Mouse (Mus musculus) midbrain, postnatal 0 days (tissue): Measurements from ENCODE around the gene Tex14. TPM values are rescaled to one million over a fixed set of nuclear protein-coding genes. Genes with fewer than 3 reads are reported as not detected.
"Not testable (repeated sequence)": the region's sequence is repeated elsewhere in the genome, so short reads cannot be mapped to it uniquely, and the experiment has no call there.

Experiments
- ATAC-seq: fragments of 200-750 bp; cut with Nextera tagmentation; 2 replicates; pipeline ENCODE4 v1.8.0; 2017; ENCODE audit warnings: moderate number of reproducible peaks, mild to moderate bottlenecking, moderate TSS enrichment, moderate library complexity; ENCODE audit not compliant: low FRiP score
- DNase-seq: peaks from one replicate; pipeline ENCODE4 v3.0.0-alpha.2; 2015; ENCODE audit warnings: low spot score
- H3K27ac ChIP-seq: fragments of 300-500 bp; sonication (generic); 2 replicates; pipeline ENCODE4 v1.5.1; 2014; ENCODE audit warnings: low read depth, mild to moderate bottlenecking, low read length, mixed read lengths
- H3K27me3 ChIP-seq: fragments of 300-500 bp; sonication (generic); 2 replicates; pipeline ENCODE4 v1.6.1; 2014; ENCODE audit warnings: low read length, control low read depth, mixed read lengths; ENCODE audit not compliant: insufficient read depth
- H3K36me3 ChIP-seq: fragments of 300-500 bp; sonication (generic); 2 replicates; pipeline ENCODE4 v1.6.1; 2014; ENCODE audit warnings: low read length, control low read depth, mixed read lengths; ENCODE audit not compliant: insufficient read depth
- H3K4me1 ChIP-seq: fragments of 300-500 bp; sonication (generic); 2 replicates; pipeline ENCODE4 v1.6.1; 2014; ENCODE audit warnings: mild to moderate bottlenecking, control low read depth, antibody characterized with exemption, low read length, mixed read lengths; ENCODE audit not compliant: insufficient read depth
- H3K4me2 ChIP-seq: fragments of 300-500 bp; sonication (generic); 2 replicates; pipeline ENCODE4 v1.6.1; 2014; ENCODE audit warnings: low read depth, mild to moderate bottlenecking, low read length, mixed read lengths; ENCODE audit not compliant: poor library complexity, severe bottlenecking
- H3K4me3 ChIP-seq: fragments of 300-500 bp; sonication (generic); 2 replicates; pipeline ENCODE4 v1.5.1; 2014; ENCODE audit warnings: low read depth, mild to moderate bottlenecking, low read length, moderate library complexity
- H3K9ac ChIP-seq: fragments of 300-500 bp; sonication (generic); replicated peaks from 2 replicates; pipeline ENCODE4 v1.6.1; 2014; ENCODE audit warnings: mild to moderate bottlenecking, low read length, moderate library complexity, mixed read lengths; ENCODE audit not compliant: poor library complexity, severe bottlenecking
- H3K9me3 ChIP-seq: fragments of 300-500 bp; sonication (generic); 2 replicates; pipeline ENCODE4 v1.6.1; 2016; ENCODE audit warnings: low read length, control low read depth
- CTCF ChIP-seq: IDR thresholded peaks from 2 replicates; pipeline ENCODE4 v1.5.1; 2016; ENCODE audit warnings: antibody characterized with exemption, mild to moderate bottlenecking
- WGBS: fragments of 180-500 bp; shearing (Covaris S2); extraction: QIAGEN DNeasy Blood & Tissue Kit; methylation state at CpG from one replicate; pipeline ENCODE4 v1.1.7; 2014; 5-methylcytosine and 5-hydroxymethylcytosine counted together
- polyA plus RNA-seq: library from polyadenylated mRNA; unstranded; fragments of >200 nt; fragmentation: Nextera tagmentation; extraction: Ambion mirVana; gene quantifications from 2 replicates; pipeline ENCODE4 v1.2.1, GENCODE M21; 2015
- total RNA-seq: library from RNA; depleted of rRNA; stranded (reverse); fragments of >200 nt; gene quantifications from 2 replicates; pipeline ENCODE4 v1.2.3, GENCODE M21; 2014

Gene Tex14
- total and polyA plus RNA-seq, 2 experiments from 2014 or later: 0.35 to 0.66 TPM

- DNase-seq (peak; percentile 97), ATAC-seq (peak; percentile 95)
- Histone ChIP-seq H3K27me3 (no peaks in the 10 kb centered on the region), H3K4me1 (peaks cover 3% of the 10 kb centered on the region; the same call in 1 of the 2 replicates), H3K36me3 (no peaks in the 10 kb centered on the region), H3K9me3 (no peaks in the 10 kb centered on the region), H3K27ac (peak overlapping the region; percentile 91), H3K9ac (peak overlapping the region; percentile 70), H3K4me3 (peak overlapping the region; percentile 58), H3K4me2 (peak overlapping the region; percentile 54)
- TF ChIP-seq CTCF: peak; percentile 28; the same call in 1 of the 2 replicates
- WGBS: 2% methylated on average over 49 of the region's 58 CpGs
These were observed 583 bp upstream of the Tex14 start for GRCm38 (mm10) chr11:87404111-87404853.

- not testable (repeated sequence) for ATAC-seq, H3K36me3 ChIP-seq, H3K27ac ChIP-seq, H3K4me2 ChIP-seq, H3K9me3 ChIP-seq, H3K4me1 ChIP-seq, H3K27me3 ChIP-seq, H3K4me3 ChIP-seq, H3K9ac ChIP-seq
- peak; percentile 57 for DNase-seq
- TF ChIP-seq CTCF: peak; percentile 64
- WGBS: 62% methylated on average over 3 of the region's 3 CpGs
These were observed 8.5 kb downstream of the Tex14 start for GRCm38 (mm10) chr11:87413412-87413811.

- WGBS: 63% methylated on average over 5 of the region's 5 CpGs
- no peaks in the 10 kb centered on the region for H3K9me3 ChIP-seq
- no peak for ATAC-seq
- H3K4me3 ChIP-seq: no peak overlapping the region
- TF ChIP-seq CTCF: no peak
- no peak overlapping the region for H3K4me2 ChIP-seq
- H3K27me3 ChIP-seq: no peaks in the 10 kb centered on the region
- no peaks in the 10 kb centered on the region for H3K36me3 ChIP-seq
- H3K9ac ChIP-seq: no peak overlapping the region
- H3K4me1 ChIP-seq: no peaks in the 10 kb centered on the region
- H3K27ac ChIP-seq: no peak overlapping the region
- DNase-seq: no peak
These were observed 11.3 kb downstream of the Tex14 start for GRCm38 (mm10) chr11:87416120-87416519.

- Histone ChIP-seq H3K9me3 (no peaks in the 10 kb centered on the region), H3K27me3 (no peaks in the 10 kb centered on the region), H3K9ac (no peak overlapping the region), H3K4me3 (no peak overlapping the region), H3K4me1 (no peaks in the 10 kb centered on the region; the same call in 1 of the 2 replicates), H3K36me3 (no peaks in the 10 kb centered on the region), H3K27ac (no peak overlapping the region), H3K4me2 (no peak overlapping the region)
- TF ChIP-seq CTCF: no peak
- ATAC-seq (no peak), DNase-seq (no peak)
These were observed 16.0 kb downstream of the Tex14 start for GRCm38 (mm10) chr11:87420861-87421260.

GRCm38 (mm10) chr11:87421760-87422201 is 16.9 kb downstream of the Tex14 start:
- Histone ChIP-seq H3K9me3 (no peaks in the 10 kb centered on the region), H3K27me3 (no peaks in the 10 kb centered on the region), H3K4me2 (peak overlapping the region; percentile 47), H3K9ac (peak overlapping the region; percentile 34; the same call in 1 of the 2 replicates), H3K4me1 (no peaks in the 10 kb centered on the region; the same call in 1 of the 2 replicates), H3K27ac (peak overlapping the region; percentile 90), H3K4me3 (peak overlapping the region; percentile 35), H3K36me3 (no peaks in the 10 kb centered on the region)
- TF ChIP-seq CTCF: no peak
- peak; percentile 19 for DNase-seq
- no peak for ATAC-seq
- 19% methylated on average over 6 of the region's 6 CpGs for WGBS
